Mouse (Mus musculus): ENCODE data around the gene Sfswap. TPM values are rescaled to one million over a fixed set of nuclear protein-coding genes. Genes with fewer than 3 reads are reported as not detected.

The Sfswap gene
- polyA plus RNA-seq, 1 experiment = 29.1 TPM

DNA sequence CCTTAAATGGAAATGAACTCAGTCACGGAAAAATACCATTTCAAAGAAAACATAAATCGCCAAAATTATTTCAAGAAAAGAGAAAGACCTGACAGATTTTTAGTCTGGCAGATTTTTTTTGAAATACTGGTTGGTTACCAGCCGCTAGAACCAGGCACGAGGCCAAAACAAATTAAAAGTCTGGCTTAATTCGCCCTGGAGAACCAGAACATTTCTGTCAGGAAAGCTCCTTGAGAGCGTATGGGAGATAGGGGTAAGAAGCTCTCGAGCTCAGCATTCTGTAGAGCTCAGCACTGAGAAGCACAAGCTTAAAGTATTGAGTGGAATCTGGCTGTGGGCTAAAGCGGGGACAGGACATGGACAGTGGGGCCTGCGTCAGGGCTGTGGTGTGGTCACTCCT, 44.8 kb downstream of the Sfswap start:
- Histone ChIP-seq H3K79me3 (ENCODE audit: low read depth) (no peaks in the 10 kb centered on the region), H3K36me3 (ENCODE audit: control insufficient read depth, insufficient read depth) (peaks cover 77% of the 10 kb centered on the region), H3K27me3 (ENCODE audit: control insufficient read depth, insufficient read depth, insufficient read length) (no peaks in the 10 kb centered on the region), H3K4me3 (ENCODE audit: insufficient read depth, poor library complexity, severe bottlenecking) (no peak overlapping the region), H3ac (ENCODE audit: control insufficient read depth, insufficient read length, low read depth) (no peak overlapping the region), H3K79me2 (ENCODE audit: control insufficient read depth, insufficient read depth) (no peaks in the 10 kb centered on the region)
- TF ChIP-seq USF1 (IDR thresholded peaks at IDR 0.05; ENCODE audit: low read depth) (no peak), MYOD1 (IDR thresholded peaks at IDR 0.05; ENCODE audit: control insufficient read depth, insufficient read length, low read depth) (no peak), FOSL1 (IDR thresholded peaks at IDR 0.05; ENCODE audit: insufficient read depth, low read length, poor library complexity, severe bottlenecking) (no peak), MYOG (IDR thresholded peaks at IDR 0.05; ENCODE audit: control insufficient read depth, extremely low read depth, insufficient read length) (no peak), CTCF (IDR thresholded peaks at IDR 0.05; ENCODE audit: control insufficient read depth, insufficient read depth, insufficient read length) (no peak), MAX (IDR thresholded peaks at IDR 0.05) (no peak), CEBPB (IDR thresholded peaks at IDR 0.05; ENCODE audit: low read depth) (no peak)

DNA sequence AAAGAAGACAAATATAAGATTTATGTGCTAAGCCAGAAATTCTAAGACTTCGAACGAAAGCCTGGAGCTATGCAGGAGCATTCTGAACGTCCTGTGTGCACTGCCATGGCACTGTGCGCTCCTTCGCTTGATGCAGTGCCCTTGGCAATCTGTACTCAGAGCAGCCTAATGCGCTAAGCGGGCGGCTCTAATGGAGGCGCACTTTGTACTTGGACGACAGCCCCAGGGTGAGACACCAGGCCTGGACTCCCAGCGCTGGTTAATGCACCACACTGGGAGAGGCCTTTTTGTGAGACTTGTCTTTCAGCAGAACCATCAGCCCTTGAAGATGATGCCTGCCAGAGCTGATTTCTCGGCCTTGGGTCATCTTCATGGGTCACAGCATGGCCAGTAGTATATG, 48.7 kb downstream of the Sfswap start:
- Histone ChIP-seq H3K79me2 (ENCODE audit: control insufficient read depth, insufficient read depth) (no peaks in the 10 kb centered on the region), H3K79me3 (ENCODE audit: low read depth) (no peaks in the 10 kb centered on the region), H3K36me3 (ENCODE audit: control insufficient read depth, insufficient read depth) (peaks cover 72% of the 10 kb centered on the region), H3K4me3 (ENCODE audit: insufficient read depth, poor library complexity, severe bottlenecking) (no peak overlapping the region), H3ac (ENCODE audit: control insufficient read depth, insufficient read length, low read depth) (no peak overlapping the region), H3K27me3 (ENCODE audit: control insufficient read depth, insufficient read depth, insufficient read length) (no peaks in the 10 kb centered on the region)
- TF ChIP-seq CTCF (IDR thresholded peaks at IDR 0.05; ENCODE audit: control insufficient read depth, insufficient read depth, insufficient read length) = no peak

DNA sequence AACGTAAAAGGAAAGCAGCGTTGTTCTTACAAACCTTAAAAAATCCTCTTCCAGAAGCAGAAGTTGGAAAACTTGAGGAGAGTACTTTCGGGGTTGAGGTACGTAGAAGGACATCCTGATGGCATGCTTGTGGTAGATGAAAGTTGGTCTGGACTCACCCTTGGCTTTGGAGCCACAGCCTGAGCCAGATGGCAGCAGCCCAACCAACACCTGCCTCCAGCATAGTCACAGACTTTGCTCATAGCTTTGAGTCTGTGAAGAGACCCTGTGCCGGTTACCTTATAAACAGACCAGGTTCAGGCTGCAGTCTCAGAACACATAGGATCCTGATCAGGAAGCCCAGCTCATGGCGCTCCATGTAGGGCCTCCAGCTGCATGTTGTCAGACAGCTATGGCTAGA, 49.8 kb downstream of the Sfswap start:
- H3K79me2 ChIP-seq (ENCODE audit: control insufficient read depth, insufficient read depth) = no peaks in the 10 kb centered on the region
- H3ac ChIP-seq (ENCODE audit: control insufficient read depth, insufficient read length, low read depth) = no peak overlapping the region
- H3K36me3 ChIP-seq (ENCODE audit: control insufficient read depth, insufficient read depth) = peaks cover 71% of the 10 kb centered on the region
- H3K4me3 ChIP-seq (ENCODE audit: insufficient read depth, poor library complexity, severe bottlenecking) = no peak overlapping the region
- no peaks in the 10 kb centered on the region for H3K27me3 ChIP-seq (ENCODE audit: control insufficient read depth, insufficient read depth, insufficient read length)
- TF ChIP-seq CEBPB (IDR thresholded peaks at IDR 0.05; ENCODE audit: low read depth) = no peak
- TF ChIP-seq MAX (IDR thresholded peaks at IDR 0.05) = no peak
- TF ChIP-seq MYOD1 (IDR thresholded peaks at IDR 0.05; ENCODE audit: control insufficient read depth, insufficient read length, low read depth) = no peak
- no peak for TF ChIP-seq CTCF (IDR thresholded peaks at IDR 0.05; ENCODE audit: control insufficient read depth, insufficient read depth, insufficient read length)
- no peak for TF ChIP-seq MYOG (IDR thresholded peaks at IDR 0.05; ENCODE audit: control insufficient read depth, extremely low read depth, insufficient read length)
- no peaks in the 10 kb centered on the region for H3K79me3 ChIP-seq (ENCODE audit: low read depth)

DNA sequence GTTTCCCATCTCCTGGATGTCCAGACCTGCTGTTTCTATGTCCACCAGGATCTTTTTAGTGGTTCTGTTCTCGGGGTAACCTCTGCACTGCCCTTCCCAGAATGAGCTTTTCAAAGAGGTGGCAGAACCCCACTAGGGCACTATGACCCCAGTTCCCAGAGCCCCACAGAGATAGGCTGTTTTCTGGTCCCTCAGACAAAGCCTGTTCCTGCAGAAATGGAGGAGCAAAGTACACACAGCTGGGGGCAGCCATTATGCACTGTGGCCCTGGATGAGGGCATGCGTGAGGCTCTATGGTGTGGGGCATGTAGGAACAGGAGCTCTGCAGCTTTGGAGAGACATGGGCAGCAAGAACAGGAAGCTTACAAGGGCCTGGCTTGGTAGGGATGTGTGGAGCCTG, 51.0 kb downstream of the Sfswap start:
- Histone ChIP-seq H3K27me3 (ENCODE audit: control insufficient read depth, insufficient read depth, insufficient read length) (no peaks in the 10 kb centered on the region), H3K79me3 (ENCODE audit: low read depth) (no peaks in the 10 kb centered on the region), H3K36me3 (ENCODE audit: control insufficient read depth, insufficient read depth) (peaks cover 72% of the 10 kb centered on the region), H3K79me2 (ENCODE audit: control insufficient read depth, insufficient read depth) (no peaks in the 10 kb centered on the region), H3K4me3 (ENCODE audit: insufficient read depth, poor library complexity, severe bottlenecking) (no peak overlapping the region), H3ac (ENCODE audit: control insufficient read depth, insufficient read length, low read depth) (no peak overlapping the region)
- TF ChIP-seq FOSL1 (IDR thresholded peaks at IDR 0.05; ENCODE audit: insufficient read depth, low read length, poor library complexity, severe bottlenecking) (no peak), MYOD1 (IDR thresholded peaks at IDR 0.05; ENCODE audit: control insufficient read depth, insufficient read length, low read depth) (no peak), MYOG (IDR thresholded peaks at IDR 0.05; ENCODE audit: control insufficient read depth, extremely low read depth, insufficient read length) (no peak)

DNA sequence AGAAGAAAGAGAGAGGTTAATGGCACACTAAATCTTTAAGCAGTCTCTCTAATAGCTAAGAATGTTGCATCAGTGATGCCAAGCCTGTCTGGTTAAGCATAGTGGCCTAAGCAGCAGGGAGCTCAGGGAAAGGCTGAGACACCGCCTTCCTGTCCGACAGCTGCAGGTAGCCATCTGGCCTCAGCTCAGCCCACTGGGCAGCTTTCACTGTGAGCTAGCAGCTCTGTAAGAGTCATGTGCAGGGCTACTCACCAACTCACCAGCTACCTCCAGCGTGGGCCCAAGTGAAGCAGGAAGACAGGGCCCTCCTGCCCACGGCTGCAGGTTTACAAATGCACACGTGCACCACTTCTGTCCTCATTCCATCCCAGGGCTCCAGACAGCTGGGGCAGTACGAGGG, 52.6 kb downstream of the Sfswap start:
- no peaks in the 10 kb centered on the region for H3K27me3 ChIP-seq (ENCODE audit: control insufficient read depth, insufficient read depth, insufficient read length)
- H3K79me3 ChIP-seq (ENCODE audit: low read depth) = no peaks in the 10 kb centered on the region
- H3K79me2 ChIP-seq (ENCODE audit: control insufficient read depth, insufficient read depth) = no peaks in the 10 kb centered on the region
- peaks cover 80% of the 10 kb centered on the region for H3K36me3 ChIP-seq (ENCODE audit: control insufficient read depth, insufficient read depth)
- H3ac ChIP-seq (ENCODE audit: control insufficient read depth, insufficient read length, low read depth) = no peak overlapping the region
- H3K4me3 ChIP-seq (ENCODE audit: insufficient read depth, poor library complexity, severe bottlenecking) = no peak overlapping the region
- TF ChIP-seq MAX (IDR thresholded peaks at IDR 0.05) (no peak), MYOD1 (IDR thresholded peaks at IDR 0.05; ENCODE audit: control insufficient read depth, insufficient read length, low read depth) (no peak), FOSL1 (IDR thresholded peaks at IDR 0.05; ENCODE audit: insufficient read depth, low read length, poor library complexity, severe bottlenecking) (no peak), MYOG (IDR thresholded peaks at IDR 0.05; ENCODE audit: control insufficient read depth, extremely low read depth, insufficient read length) (no peak), CEBPB (IDR thresholded peaks at IDR 0.05; ENCODE audit: low read depth) (no peak), CTCF (IDR thresholded peaks at IDR 0.05; ENCODE audit: control insufficient read depth, insufficient read depth, insufficient read length) (no peak), USF1 (IDR thresholded peaks at IDR 0.05; ENCODE audit: low read depth) (no peak)

DNA sequence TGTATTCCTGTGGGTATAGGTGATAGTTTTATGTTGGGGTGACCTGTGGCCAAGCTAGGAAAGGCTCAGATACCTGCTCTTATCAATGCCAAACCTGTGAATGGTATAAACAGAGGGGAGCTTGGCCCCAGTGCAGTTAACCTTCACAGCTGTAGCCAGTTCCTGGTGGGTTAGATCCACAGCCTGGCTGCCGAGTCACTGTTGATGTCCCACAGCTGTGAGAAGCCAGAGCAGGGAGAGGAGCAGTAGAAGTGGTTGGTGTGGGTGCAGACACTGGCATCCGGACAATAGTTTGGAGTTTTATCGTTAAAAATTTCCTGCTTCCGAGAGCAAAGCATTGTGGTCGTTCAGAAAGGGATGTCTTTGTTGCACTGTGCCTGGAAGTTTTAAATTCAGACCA, 57.6 kb downstream of the Sfswap start:
- no peak for TF ChIP-seq MAX (IDR thresholded peaks at IDR 0.05)
- TF ChIP-seq CEBPB (IDR thresholded peaks at IDR 0.05; ENCODE audit: low read depth) = no peak
- no peak for TF ChIP-seq MYOD1 (IDR thresholded peaks at IDR 0.05; ENCODE audit: control insufficient read depth, insufficient read length, low read depth)
- no peak for TF ChIP-seq MYOG (IDR thresholded peaks at IDR 0.05; ENCODE audit: control insufficient read depth, extremely low read depth, insufficient read length)
- no peak for TF ChIP-seq CTCF (IDR thresholded peaks at IDR 0.05; ENCODE audit: control insufficient read depth, insufficient read depth, insufficient read length)
- Histone ChIP-seq H3K36me3 (ENCODE audit: control insufficient read depth, insufficient read depth) (peaks cover 54% of the 10 kb centered on the region), H3K4me3 (ENCODE audit: insufficient read depth, poor library complexity, severe bottlenecking) (no peak overlapping the region), H3K79me2 (ENCODE audit: control insufficient read depth, insufficient read depth) (no peaks in the 10 kb centered on the region), H3ac (ENCODE audit: control insufficient read depth, insufficient read length, low read depth) (no peak overlapping the region), H3K27me3 (ENCODE audit: control insufficient read depth, insufficient read depth, insufficient read length) (no peaks in the 10 kb centered on the region), H3K79me3 (ENCODE audit: low read depth) (no peaks in the 10 kb centered on the region)
